In genomic region chr19:11375273-11375672, GRCm38 (mm10) we compare ENCODE assay signal across 15 mouse cellular contexts. TPM values are rescaled to one million over a fixed set of nuclear protein-coding genes. Genes with fewer than 3 reads are reported as not detected.
"Had no signal": no experiment of that assay in that cellular context is flagged by ENCODE, and none has a peak within 500 bp of the region (broad histone marks: within the 10 kb centered on the region; RNA-seq: fewer than 3 reads in every experiment).

TSS of gene Ms4a4a (plus strand) at chr19:11375523.

- H3K9me3 ChIP-seq: limb, embryonic 12.5 days; liver, embryonic 15.5 days; midbrain, embryonic 10.5 days; neural tube, embryonic 12.5 days had no signal

- DNase-seq: kidney, adult 8-10 months; kidney, postnatal 36 days; layer of hippocampus, adult 9-11 months; layer of hippocampus, postnatal 36 days; lung, adult 2 months; lung, postnatal 14 days; midbrain, embryonic 14.5 days; thymus, adult 2 months; thymus, postnatal 25 days had no signal

- H3K4me1 ChIP-seq: limb, embryonic 12.5 days; liver, embryonic 15.5 days; midbrain, embryonic 10.5 days; neural tube, embryonic 12.5 days had no signal

- H3K9ac ChIP-seq: limb, embryonic 12.5 days; liver, embryonic 15.5 days; neural tube, embryonic 12.5 days had no signal

- H3K27ac ChIP-seq: kidney, postnatal 0 days; limb, embryonic 12.5 days; liver, embryonic 15.5 days; midbrain, embryonic 10.5 days; neural tube, embryonic 12.5 days had no signal

- H3K36me3 ChIP-seq: limb, embryonic 12.5 days; liver, embryonic 15.5 days; midbrain, embryonic 10.5 days; neural tube, embryonic 12.5 days had no signal

- H3K4me3 ChIP-seq: limb, embryonic 12.5 days; liver, embryonic 15.5 days; midbrain, embryonic 10.5 days; neural tube, embryonic 12.5 days had no signal

- H3K27me3 ChIP-seq: limb, embryonic 12.5 days; liver, embryonic 15.5 days; neural tube, embryonic 12.5 days had no signal

- H3K4me2 ChIP-seq: limb, embryonic 12.5 days; liver, embryonic 15.5 days; neural tube, embryonic 12.5 days had no signal

RNA-seq across cellular contexts. Expression of gene Ms4a4a, which starts in this region (rescaled TPM):
- polyA plus RNA-seq: liver, adult 2 months had no signal
